Mouse (Mus musculus) c-Kit-positive CD71-positive TER-119-positive erythroid progenitor cells, embryonic 14.5 days (primary cell): ENCODE data around the gene BC048562.

Experiments used
- DNase-seq: peaks from one replicate; pipeline ENCODE4 v3.0.0-alpha.2; 2013; ENCODE audit warnings: low spot score

BC048562 gene

DNA sequence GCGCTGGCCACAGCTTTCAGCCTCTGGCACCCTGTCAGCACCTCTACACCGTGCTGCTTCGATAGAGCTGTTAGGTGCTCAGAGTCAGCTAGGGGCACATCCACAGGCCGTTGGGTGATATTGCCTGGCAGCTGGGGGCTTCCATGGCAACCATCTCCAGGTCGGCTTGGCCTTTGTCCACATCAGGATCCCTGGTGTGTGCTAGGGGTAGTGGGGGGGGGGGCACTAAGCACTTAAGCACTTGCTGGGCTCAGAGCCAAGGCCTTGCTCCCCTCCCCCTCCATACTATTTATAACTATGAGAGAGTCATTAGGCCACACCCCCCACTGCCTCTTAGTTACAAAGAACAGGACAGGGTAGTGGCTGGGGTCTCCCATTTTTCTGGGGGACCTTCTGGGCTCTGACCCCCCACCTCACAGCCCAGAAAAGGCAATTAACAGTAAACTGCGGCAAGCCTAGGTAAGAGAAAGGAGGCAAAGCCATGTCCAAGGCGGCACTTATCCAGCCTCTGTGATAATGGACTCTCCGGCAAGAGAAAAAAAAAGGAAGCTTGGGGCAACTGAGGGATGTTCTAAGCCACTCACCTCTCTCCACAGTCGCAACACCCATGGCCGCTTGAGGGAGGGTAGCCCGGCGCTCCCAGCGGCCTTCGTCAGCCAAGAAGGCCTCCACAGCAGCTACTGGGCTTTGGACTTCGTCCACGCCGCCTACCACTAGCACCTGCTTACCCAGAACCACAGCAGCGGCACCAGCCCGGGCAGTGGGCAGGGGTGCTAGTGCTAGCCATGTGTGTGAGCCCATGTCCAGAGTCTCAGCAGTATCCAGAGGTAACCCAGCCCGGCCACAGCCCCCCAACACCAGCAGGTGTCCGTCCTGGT, 14.2 kb downstream of the BC048562 start:
- peak; percentile 12 for DNase-seq

- DNase-seq: peak; percentile 49
Measured at GRCm38 (mm10) chr9:108451170-108451493, 14.8 kb downstream of the BC048562 start.

DNA sequence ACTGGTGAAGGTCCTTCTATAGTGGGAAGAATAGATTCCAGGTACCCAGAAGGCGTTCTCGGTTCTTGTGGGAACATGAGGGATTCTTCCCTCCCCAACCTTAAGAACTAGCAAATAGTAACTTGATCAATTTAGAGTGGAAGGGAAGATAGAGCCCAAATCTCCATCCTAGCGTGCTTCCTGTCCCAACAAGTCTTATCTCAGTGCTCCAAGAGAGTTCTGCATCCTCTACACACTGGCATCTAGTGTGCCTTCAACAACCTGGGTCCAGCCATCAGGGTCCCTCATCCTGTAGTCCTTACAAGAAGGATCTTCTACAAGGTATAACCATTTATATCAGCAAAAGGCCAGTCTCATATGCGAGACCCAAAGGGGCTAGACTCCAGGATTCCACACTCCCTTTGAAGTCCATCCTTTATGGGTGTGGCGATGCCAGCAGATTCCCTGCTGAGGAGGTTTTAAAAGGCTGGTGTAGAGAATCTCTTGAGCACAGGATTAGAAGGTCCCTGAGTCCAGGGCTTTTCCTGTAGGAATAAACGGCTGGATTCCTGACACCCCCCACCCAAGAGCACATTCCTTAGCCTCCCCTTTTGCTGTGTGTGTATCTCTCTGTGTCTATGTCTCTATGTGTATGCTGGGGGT, 15.4 kb downstream of the BC048562 start:
- DNase-seq: peak; percentile 29

DNA sequence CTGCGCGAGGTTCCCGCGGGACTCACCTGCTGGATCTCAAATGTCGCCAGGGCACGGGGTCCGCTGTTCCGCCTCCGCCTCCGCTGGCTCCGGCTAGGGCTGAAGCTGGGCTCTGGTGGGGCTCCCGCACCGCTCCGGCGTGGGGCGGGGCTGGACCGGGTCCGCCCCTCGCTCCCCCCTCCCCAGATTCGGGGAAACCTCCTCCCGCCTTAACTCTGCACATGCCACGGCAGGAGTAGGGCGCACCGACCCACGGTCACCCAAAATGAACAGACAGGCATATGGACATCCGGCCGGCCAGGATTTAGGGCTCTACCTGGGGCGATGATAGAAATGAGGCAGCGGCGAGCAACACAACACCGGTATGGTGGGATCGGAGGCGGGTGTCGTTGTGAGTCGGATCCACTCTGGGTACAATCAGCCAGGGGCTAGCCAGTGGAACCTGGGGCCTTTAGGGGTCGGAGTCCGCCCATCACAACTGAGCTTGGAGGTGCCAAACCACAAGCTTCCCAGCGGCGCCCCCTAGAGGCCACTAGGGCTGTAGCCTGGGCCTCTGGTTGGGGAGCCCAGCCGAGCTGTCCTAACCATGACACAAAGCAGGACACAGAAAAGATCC, 16.1 kb downstream of the BC048562 start:
- DNase-seq: peak; percentile 89

DNA sequence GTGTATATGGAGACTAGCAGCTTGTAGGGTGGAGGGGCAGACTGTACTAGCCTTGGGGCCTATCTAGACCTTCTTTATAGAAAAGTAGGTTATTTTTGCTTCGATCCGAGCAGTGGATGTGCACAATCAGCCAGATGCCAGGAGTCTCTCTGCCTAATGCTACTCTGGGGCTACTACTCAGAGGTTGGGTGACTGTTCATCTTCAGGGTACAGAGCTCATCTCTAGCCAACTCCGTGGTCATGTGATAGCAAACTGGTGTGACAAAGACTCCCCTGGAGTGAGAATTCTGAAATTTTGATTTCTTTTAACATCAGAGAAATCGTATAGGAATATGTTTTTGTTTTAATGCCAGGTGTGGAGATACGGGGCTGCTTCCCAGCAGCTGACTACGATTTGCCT, 16.6 kb downstream of the BC048562 start:
- DNase-seq: no peak

- no peak for DNase-seq
Measured at GRCm38 (mm10) chr9:108453458-108453857, 17.2 kb downstream of the BC048562 start.

DNA sequence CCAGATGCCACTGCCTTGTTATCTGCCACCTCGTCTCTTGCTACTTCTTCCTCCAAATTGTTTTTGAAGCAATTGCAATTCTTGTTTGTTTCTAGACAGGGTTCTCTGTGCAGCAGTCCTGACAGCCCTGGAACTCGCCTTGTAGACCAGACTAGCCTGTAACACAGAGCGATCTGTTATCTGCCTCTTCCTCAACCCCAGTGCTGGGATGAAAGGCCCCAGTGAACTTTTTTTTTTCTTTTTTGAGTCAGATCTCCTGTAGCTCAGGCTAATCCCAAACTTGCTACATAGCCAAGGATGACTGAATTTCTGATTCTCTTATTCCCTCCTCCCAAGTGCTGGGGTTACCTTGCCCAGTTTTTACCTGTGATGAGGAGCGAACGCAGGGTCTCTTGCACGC, 18.1 kb downstream of the BC048562 start:
- no peak for DNase-seq

- no peak for DNase-seq
Measured at GRCm38 (mm10) chr9:108455747-108456571, 19.7 kb downstream of the BC048562 start.

- DNase-seq: no peak
Measured at GRCm38 (mm10) chr9:108456953-108457352, 20.7 kb downstream of the BC048562 start.

GRCm38 (mm10) chr9:108459939-108460318, 23.6 kb downstream of the BC048562 start:
- no peak for DNase-seq

- DNase-seq: peak; percentile 78
Measured at GRCm38 (mm10) chr9:108460319-108461178, 24.3 kb downstream of the BC048562 start, which contains the start of gene Ccdc71. Ccdc71 (plus strand) TSS chr9:108460527.

- no peak for DNase-seq
Measured at GRCm38 (mm10) chr9:108461181-108461631, 24.9 kb downstream of the BC048562 start, which contains the start of gene Klhdc8b. Klhdc8b (minus strand) TSS chr9:108461581.

- no peak for DNase-seq
Measured at GRCm38 (mm10) chr9:108461675-108462074, 25.4 kb downstream of the BC048562 start.

GRCm38 (mm10) chr9:108462192-108462591, 25.9 kb downstream of the BC048562 start:
- no peak for DNase-seq

DNA sequence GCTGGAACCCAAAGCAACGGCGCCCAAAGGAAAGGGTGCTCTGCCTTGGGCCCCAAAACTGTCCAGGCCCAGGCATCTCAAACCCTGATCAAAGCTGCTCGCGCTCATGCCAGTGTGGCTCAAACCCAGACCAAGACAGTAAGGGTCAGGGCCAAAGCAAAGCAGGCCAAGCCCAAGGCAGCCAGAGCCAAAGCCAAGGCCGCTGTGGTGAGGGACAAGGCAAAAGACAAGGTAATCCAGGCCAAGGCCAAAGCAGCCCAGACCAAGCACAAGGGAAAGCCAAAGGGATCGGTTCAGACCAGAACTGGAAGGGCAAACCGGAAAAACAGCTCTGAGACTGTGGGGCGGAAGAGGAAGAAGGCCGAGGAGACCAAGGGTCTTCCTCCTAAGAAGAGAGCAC, 27.4 kb downstream of the BC048562 start:
- no peak for DNase-seq

DNA sequence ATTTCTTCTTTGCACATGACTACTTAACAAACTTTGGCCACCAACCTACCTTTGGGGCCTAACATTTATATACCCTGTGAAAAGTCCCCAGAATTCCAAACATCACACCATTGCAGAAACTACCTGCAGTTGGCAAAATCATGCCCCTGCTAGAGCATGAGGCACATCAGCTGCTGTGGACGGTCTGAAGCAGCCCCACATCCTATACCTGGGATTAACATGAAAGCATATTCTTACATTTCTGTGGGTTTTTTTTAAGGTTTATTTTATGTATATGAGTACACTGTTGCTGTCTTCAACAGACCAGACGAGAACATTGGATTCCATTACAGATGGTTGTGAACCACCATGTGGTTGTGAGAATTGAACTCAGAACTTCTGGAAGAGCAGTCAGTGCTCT, 29.9 kb downstream of the BC048562 start:
- DNase-seq: no peak

DNA sequence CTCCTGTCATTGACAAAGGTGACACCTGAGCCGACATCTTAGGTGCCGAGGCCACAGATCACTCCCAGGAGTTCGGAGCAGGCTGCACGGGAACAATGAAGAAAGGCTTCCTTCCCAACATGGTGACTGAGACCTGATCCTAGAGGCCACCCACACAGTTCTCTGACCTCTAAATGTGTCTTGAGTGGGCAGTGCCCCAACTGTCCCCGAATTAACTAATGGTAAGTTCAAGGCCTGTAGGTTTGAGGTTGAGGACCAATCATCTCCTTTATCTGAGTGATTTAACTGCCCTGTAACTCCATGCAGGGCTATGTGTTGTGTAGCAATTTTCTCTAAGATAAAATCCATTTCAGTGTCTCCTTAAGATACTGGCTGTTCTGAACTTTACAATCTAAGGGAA, 33.1 kb downstream of the BC048562 start:
- no peak for DNase-seq

DNA sequence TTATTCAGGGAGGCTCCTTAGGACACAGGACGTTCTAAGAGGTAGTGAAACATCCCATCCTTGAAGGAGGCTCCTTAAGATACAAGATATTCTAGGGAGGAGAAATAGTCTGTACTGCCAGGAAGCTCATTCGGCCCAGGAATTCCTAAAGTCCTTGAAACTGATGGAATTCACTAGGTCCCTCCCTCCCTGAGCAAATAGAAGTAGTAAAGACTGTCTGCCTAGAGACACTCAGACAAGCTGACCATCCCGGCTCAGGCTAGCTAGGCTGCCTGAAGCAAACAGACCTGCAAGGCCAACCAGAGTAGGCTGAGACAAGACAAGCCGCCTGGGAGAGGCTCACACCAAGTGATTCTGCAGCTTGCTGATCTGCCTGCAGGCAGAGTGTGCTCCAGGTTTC, 33.6 kb downstream of the BC048562 start:
- no peak for DNase-seq

- no peak for DNase-seq
Measured at GRCm38 (mm10) chr9:108474528-108474927, 38.2 kb downstream of the BC048562 start.

DNA sequence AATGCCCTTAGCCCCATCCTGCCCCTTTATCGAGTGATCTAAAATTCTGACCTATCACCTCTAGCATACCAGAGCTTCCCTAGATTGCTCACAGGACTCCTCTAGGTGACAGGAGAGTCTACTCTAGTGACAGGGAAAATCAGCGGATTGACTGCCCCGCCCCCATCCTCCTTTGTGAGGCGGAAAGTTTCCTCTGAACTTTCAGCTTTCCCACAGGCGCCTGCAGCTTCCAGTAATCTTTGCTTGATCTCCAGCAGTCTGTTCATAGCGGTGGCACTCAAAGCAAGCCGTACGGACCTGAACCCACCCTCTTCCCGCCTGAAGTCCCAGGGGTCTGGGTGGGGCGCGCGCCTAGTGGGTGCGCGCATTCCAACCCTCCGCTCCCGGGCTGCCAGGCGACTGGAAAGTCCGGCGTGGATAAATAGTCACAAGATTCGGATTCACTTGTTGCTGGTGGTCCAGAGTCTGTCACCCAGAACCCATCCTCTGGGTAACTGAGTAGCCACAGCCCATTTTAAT, 42.4 kb downstream of the BC048562 start:
- no peak for DNase-seq

- DNase-seq: no peak
Measured at GRCm38 (mm10) chr9:108479241-108479640, 43.0 kb downstream of the BC048562 start.
